Mouse (Mus musculus): ENCODE data around the gene Arrdc2. TPM values are rescaled to one million over a fixed set of nuclear protein-coding genes. Genes with fewer than 3 reads are reported as not detected.

The Arrdc2 gene
- polyA plus RNA-seq, 1 experiment: 44.8 TPM

GRCm38 (mm10) chr8:70857516-70857915, 18.0 kb upstream of the Arrdc2 start:
- WGBS: 49% methylated on average over 4 of the region's 4 CpGs
- TF ChIP-seq CTCF (IDR thresholded peaks at IDR 0.05; ENCODE audit: control insufficient read depth, insufficient read depth, low read length) (no peak), POLR2A (IDR thresholded peaks at IDR 0.05; ENCODE audit: borderline replicate concordance, control insufficient read depth, low read depth, low read length) (no peak)
- Histone ChIP-seq H3K4me3 (replicated peaks; ENCODE audit: control insufficient read depth, low read depth, low read length) (no peak overlapping the region), H3K27ac (ENCODE audit: control insufficient read depth, insufficient read depth, low read depth, low read length, poor library complexity) (no peak overlapping the region), H3K4me1 (ENCODE audit: control insufficient read depth, insufficient read depth, low read length) (peaks cover 3% of the 10 kb centered on the region; the same call in 1 of the 2 replicates)

- Histone ChIP-seq H3K4me1 (ENCODE audit: control insufficient read depth, insufficient read depth, low read length) (peaks cover 3% of the 10 kb centered on the region; the same call in 1 of the 2 replicates), H3K27ac (ENCODE audit: control insufficient read depth, insufficient read depth, low read depth, low read length, poor library complexity) (no peak overlapping the region; the same call in 1 of the 2 replicates), H3K4me3 (replicated peaks; ENCODE audit: control insufficient read depth, low read depth, low read length) (no peak overlapping the region)
- WGBS: 17% methylated on average over 33 of the region's 33 CpGs
- TF ChIP-seq CTCF (IDR thresholded peaks at IDR 0.05; ENCODE audit: control insufficient read depth, insufficient read depth, low read length): no peak
- TF ChIP-seq POLR2A (IDR thresholded peaks at IDR 0.05; ENCODE audit: borderline replicate concordance, control insufficient read depth, low read depth, low read length): no peak
These were observed 17.1 kb upstream of the Arrdc2 start for GRCm38 (mm10) chr8:70856541-70857197.

GRCm38 (mm10) chr8:70856028-70856427, 16.5 kb upstream of the Arrdc2 start:
- WGBS: 75% methylated on average over 5 of the region's 5 CpGs
- Histone ChIP-seq H3K4me1 (ENCODE audit: control insufficient read depth, insufficient read depth, low read length) (peaks cover 3% of the 10 kb centered on the region; the same call in 1 of the 2 replicates), H3K27ac (ENCODE audit: control insufficient read depth, insufficient read depth, low read depth, low read length, poor library complexity) (no peak overlapping the region), H3K4me3 (replicated peaks; ENCODE audit: control insufficient read depth, low read depth, low read length) (no peak overlapping the region)
- TF ChIP-seq CTCF (IDR thresholded peaks at IDR 0.05; ENCODE audit: control insufficient read depth, insufficient read depth, low read length): no peak
- no peak for TF ChIP-seq POLR2A (IDR thresholded peaks at IDR 0.05; ENCODE audit: borderline replicate concordance, control insufficient read depth, low read depth, low read length)

GRCm38 (mm10) chr8:70853863-70854262, 14.3 kb upstream of the Arrdc2 start:
- H3K4me1 ChIP-seq (ENCODE audit: control insufficient read depth, insufficient read depth, low read length): peaks cover 3% of the 10 kb centered on the region; the same call in 1 of the 2 replicates
- 0% methylated on average over 2 of the region's 2 CpGs for WGBS
- no peak for TF ChIP-seq POLR2A (IDR thresholded peaks at IDR 0.05; ENCODE audit: borderline replicate concordance, control insufficient read depth, low read depth, low read length)
- TF ChIP-seq CTCF (IDR thresholded peaks at IDR 0.05; ENCODE audit: control insufficient read depth, insufficient read depth, low read length): no peak
- no peak overlapping the region for H3K4me3 ChIP-seq (replicated peaks; ENCODE audit: control insufficient read depth, low read depth, low read length)
- no peak overlapping the region for H3K27ac ChIP-seq (ENCODE audit: control insufficient read depth, insufficient read depth, low read depth, low read length, poor library complexity)

- 92% methylated on average over 41 of the region's 41 CpGs for WGBS
- no peak for TF ChIP-seq CTCF (IDR thresholded peaks at IDR 0.05; ENCODE audit: control insufficient read depth, insufficient read depth, low read length)
- TF ChIP-seq POLR2A (IDR thresholded peaks at IDR 0.05; ENCODE audit: borderline replicate concordance, control insufficient read depth, low read depth, low read length): no peak
- peaks cover 3% of the 10 kb centered on the region; the same call in 1 of the 2 replicates for H3K4me1 ChIP-seq (ENCODE audit: control insufficient read depth, insufficient read depth, low read length)
- no peak overlapping the region for H3K27ac ChIP-seq (ENCODE audit: control insufficient read depth, insufficient read depth, low read depth, low read length, poor library complexity)
- no peak overlapping the region for H3K4me3 ChIP-seq (replicated peaks; ENCODE audit: control insufficient read depth, low read depth, low read length)
These were observed 13.2 kb upstream of the Arrdc2 start for GRCm38 (mm10) chr8:70852595-70853231.

GRCm38 (mm10) chr8:70851837-70852236, 12.3 kb upstream of the Arrdc2 start:
- H3K4me1 ChIP-seq (ENCODE audit: control insufficient read depth, insufficient read depth, low read length): peaks cover 3% of the 10 kb centered on the region; the same call in 1 of the 2 replicates
- WGBS: 76% methylated on average over 6 of the region's 6 CpGs
- no peak overlapping the region for H3K27ac ChIP-seq (ENCODE audit: control insufficient read depth, insufficient read depth, low read depth, low read length, poor library complexity)
- no peak overlapping the region for H3K4me3 ChIP-seq (replicated peaks; ENCODE audit: control insufficient read depth, low read depth, low read length)
- TF ChIP-seq POLR2A (IDR thresholded peaks at IDR 0.05; ENCODE audit: borderline replicate concordance, control insufficient read depth, low read depth, low read length): no peak
- no peak for TF ChIP-seq CTCF (IDR thresholded peaks at IDR 0.05; ENCODE audit: control insufficient read depth, insufficient read depth, low read length)

- Histone ChIP-seq H3K4me1 (ENCODE audit: control insufficient read depth, insufficient read depth, low read length) (peaks cover 2% of the 10 kb centered on the region; the same call in 1 of the 2 replicates), H3K4me3 (replicated peaks; ENCODE audit: control insufficient read depth, low read depth, low read length) (no peak overlapping the region), H3K27ac (ENCODE audit: control insufficient read depth, insufficient read depth, low read depth, low read length, poor library complexity) (no peak overlapping the region)
- 77% methylated on average over 4 of the region's 4 CpGs for WGBS
- TF ChIP-seq CTCF (IDR thresholded peaks at IDR 0.05; ENCODE audit: control insufficient read depth, insufficient read depth, low read length): no peak
- TF ChIP-seq POLR2A (IDR thresholded peaks at IDR 0.05; ENCODE audit: borderline replicate concordance, control insufficient read depth, low read depth, low read length): no peak
These were observed 11.4 kb upstream of the Arrdc2 start for GRCm38 (mm10) chr8:70850947-70851346.

GRCm38 (mm10) chr8:70850132-70850845, 10.8 kb upstream of the Arrdc2 start:
- H3K4me1 ChIP-seq (ENCODE audit: control insufficient read depth, insufficient read depth, low read length): peaks cover 2% of the 10 kb centered on the region; the same call in 1 of the 2 replicates
- TF ChIP-seq POLR2A (IDR thresholded peaks at IDR 0.05; ENCODE audit: borderline replicate concordance, control insufficient read depth, low read depth, low read length) (no peak), CTCF (IDR thresholded peaks at IDR 0.05; ENCODE audit: control insufficient read depth, insufficient read depth, low read length) (no peak)
- H3K4me3 ChIP-seq (replicated peaks; ENCODE audit: control insufficient read depth, low read depth, low read length): no peak overlapping the region
- WGBS: 69% methylated on average over 7 of the region's 7 CpGs
- H3K27ac ChIP-seq (ENCODE audit: control insufficient read depth, insufficient read depth, low read depth, low read length, poor library complexity): no peak overlapping the region

All from bone marrow, adult 2 months (tissue).